Mouse (Mus musculus) CH12.LX (cell line): ENCODE results near the gene Prkag1.

ENCODE experiments used
- CTCF ChIP-seq, 2 experiments: IDR thresholded peaks in 1 of 2; conservative IDR thresholded peaks in 1 of 2; 2 replicates each; pipeline ENCODE4 v1.5.1; 2011 to 2012; ENCODE audit warnings: low read depth in 2 of 2, low read length in 2 of 2, improper control_type of control experiment in 1 of 2, inconsistent platforms in 1 of 2, mild to moderate bottlenecking in 1 of 2, moderate library complexity in 1 of 2
- E2F4 ChIP-seq: IDR thresholded peaks from 2 replicates; pipeline ENCODE4 v1.6.1; 2011; ENCODE audit warnings: low read depth, low read length, improper control_type of control experiment; ENCODE audit not compliant: insufficient replicate concordance
- EP300 ChIP-seq: IDR thresholded peaks from 2 replicates; pipeline ENCODE4 v1.6.1; 2011; ENCODE audit warnings: low read length, improper control_type of control experiment
- HCFC1 ChIP-seq: IDR thresholded peaks from 2 replicates; pipeline ENCODE4 v1.6.1; 2012; ENCODE audit warnings: low read depth, mild to moderate bottlenecking, inconsistent platforms, low read length, improper control_type of control experiment
- MXI1 ChIP-seq: IDR thresholded peaks from 2 replicates; pipeline ENCODE4 v1.6.1; 2011; ENCODE audit warnings: mild to moderate bottlenecking, low read depth, low read length, improper control_type of control experiment
- PAX5 ChIP-seq: IDR thresholded peaks from 2 replicates; pipeline ENCODE4 v1.6.1; 2012; ENCODE audit warnings: low read length, inconsistent platforms, mixed read lengths
- POLR2A ChIP-seq: IDR thresholded peaks from 2 replicates; pipeline ENCODE4 v1.6.1; 2011; ENCODE audit warnings: low read depth, mild to moderate bottlenecking, improper control_type of control experiment, low read length
- POLR2AphosphoS2 ChIP-seq: IDR thresholded peaks from 2 replicates; pipeline ENCODE4 v1.6.1; 2011; ENCODE audit warnings: low read depth, low read length, improper control_type of control experiment

DNA sequence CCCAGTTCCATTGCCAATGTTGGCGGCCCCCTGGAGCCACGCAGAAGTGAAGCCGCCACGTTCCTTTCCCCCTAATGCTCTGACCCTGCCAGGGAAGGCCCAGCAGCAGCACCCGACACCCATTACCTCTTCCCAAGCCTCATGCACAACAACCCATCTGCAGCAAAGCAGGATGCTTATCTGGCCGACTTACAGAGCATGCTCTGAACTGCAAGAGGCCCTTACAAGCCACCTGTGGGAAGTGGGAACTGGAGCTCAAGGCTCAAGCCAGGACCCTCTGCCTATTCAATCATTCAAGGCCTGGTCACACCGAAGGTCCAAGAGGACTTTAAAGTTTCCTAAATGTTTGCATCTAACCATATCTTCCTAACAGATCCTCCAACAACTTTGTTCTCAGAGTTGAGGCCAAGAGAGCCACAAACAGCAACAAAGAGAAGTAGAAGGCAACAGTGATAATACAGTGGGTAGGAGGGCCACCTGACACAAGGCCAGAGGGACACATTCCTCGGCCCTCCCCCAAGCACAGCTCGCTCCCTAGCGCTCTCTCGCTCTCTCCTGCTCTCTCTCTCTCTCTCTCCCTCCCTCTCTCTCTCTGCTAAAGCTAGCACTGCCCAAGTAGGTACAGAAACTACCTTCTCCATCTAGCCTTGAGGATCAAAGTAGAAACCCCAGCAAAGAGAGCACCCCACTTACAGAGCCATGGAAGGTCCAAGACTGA is 37.2 kb upstream of the Prkag1 start:
- no peak for TF ChIP-seq POLR2A
- TF ChIP-seq HCFC1: no peak
- TF ChIP-seq MXI1: no peak
- no peak for TF ChIP-seq CTCF (conservative IDR thresholded peaks at IDR 0.05 in 1 of 2, IDR thresholded peaks at IDR 0.05 in 1 of 2; ENCODE audit: low read depth in 2 of 2, low read length in 2 of 2)
- TF ChIP-seq EP300: no peak
- no peak for TF ChIP-seq PAX5
- no peak for TF ChIP-seq E2F4
- no peak for TF ChIP-seq POLR2AphosphoS2
